In genomic region chr16:8514180-8514579, GRCm38 (mm10) we compare ENCODE assay signal across 9 mouse cellular contexts. TPM values are rescaled to one million over a fixed set of nuclear protein-coding genes. Genes with fewer than 3 reads are reported as not detected.
DNase-seq lines count a peak whose midpoint lies in the region; ATAC-seq and TF ChIP-seq lines count a peak whose summit lies in the region.
"Had no signal": no experiment of that assay in that cellular context is flagged by ENCODE, and none has a peak within 500 bp of the region (broad histone marks: within the 10 kb centered on the region; RNA-seq: fewer than 3 reads in every experiment).

No protein-coding gene starts in this region.

- peak overlapping the region; percentile 70 for H3K9ac ChIP-seq in lung, embryonic 16.5 days (ENCODE audit: low read length)

- no peaks in the 10 kb centered on the region for H3K27me3 ChIP-seq in cerebellum, adult 2 months (ENCODE audit: control insufficient read depth, insufficient read depth, low read length)
- H3K27me3 ChIP-seq in kidney, adult 2 months (replicated peaks; ENCODE audit: control insufficient read depth, insufficient read depth, low read length), result no peaks in the 10 kb centered on the region
- H3K27me3 ChIP-seq in lung, embryonic 16.5 days (ENCODE audit: control insufficient read depth, insufficient read depth, low read depth, low read length), result peaks cover 2% of the 10 kb centered on the region; the same call in 1 of the 2 replicates

- DNase-seq in cerebellum, adult 11 months, result peak; percentile 39
- peak; percentile 50 to 52 for DNase-seq in cerebellum, adult 2 months
- DNase-seq in heart, adult 8-10 months (ENCODE audit: low spot score), result peak; percentile 21
- peak; percentile 86 for DNase-seq in kidney, adult 2 months
- peak; percentile 31 for DNase-seq in testis, postnatal 14 days (ENCODE audit: low spot score)
- no peak for DNase-seq in spleen, postnatal 14 days (ENCODE audit: low spot score in 2 of 2)

- WGBS in cerebellum, adult 2 months, result 42% methylated on average over 4 of the region's 4 CpGs
- 19% methylated on average over 4 of the region's 4 CpGs for WGBS in kidney, adult 2 months
- WGBS in lung, embryonic 16.5 days, result 4% methylated on average over 4 of the region's 4 CpGs

- H3K4me2 ChIP-seq in lung, embryonic 16.5 days (ENCODE audit: low read depth, low read length), result peak overlapping the region; percentile 79

- H3K4me1 ChIP-seq in cerebellum, adult 2 months (ENCODE audit: control insufficient read depth, insufficient read depth, low read length), result peaks cover 4% of the 10 kb centered on the region; the same call in 1 of the 2 replicates
- H3K4me1 ChIP-seq in kidney, adult 2 months (ENCODE audit: control insufficient read depth, insufficient read depth, low read length), result peaks cover 18% of the 10 kb centered on the region
- peaks cover 14% of the 10 kb centered on the region for H3K4me1 ChIP-seq in lung, embryonic 16.5 days (replicated peaks; ENCODE audit: control insufficient read depth, insufficient read depth, low read length)

- peak overlapping the region; percentile 46 for H3K4me3 ChIP-seq in cerebellum, adult 2 months (replicated peaks; ENCODE audit: insufficient read depth, low read depth, low read length)
- peak overlapping the region; percentile 92 for H3K4me3 ChIP-seq in kidney, adult 2 months (ENCODE audit: insufficient read depth, low read depth, low read length)
- H3K4me3 ChIP-seq in lung, embryonic 16.5 days (ENCODE audit: low read length), result peak overlapping the region; percentile 65

- TF ChIP-seq CTCF in cerebellum, adult 2 months (IDR thresholded peaks at IDR 0.05; ENCODE audit: borderline replicate concordance, insufficient read depth, low read depth, low read length), result no peak
- no peak for TF ChIP-seq CTCF in kidney, adult 2 months (conservative IDR thresholded peaks at IDR 0.05; ENCODE audit: insufficient read depth, insufficient read length, low read depth, low read length)

- no peaks in the 10 kb centered on the region for H3K9me3 ChIP-seq in lung, embryonic 16.5 days (ENCODE audit: control insufficient read depth, low read length)

- ATAC-seq in cerebellum, adult (ENCODE audit: insufficient number of reproducible peaks, low FRiP score, low TSS enrichment), result no peak
- ATAC-seq in lung, embryonic 16.5 days (ENCODE audit: low read depth), result peak; percentile 29; the same call in 1 of the 2 replicates

- no peaks in the 10 kb centered on the region for H3K36me3 ChIP-seq in kidney, adult 2 months (ENCODE audit: control insufficient read depth, insufficient read depth, low read length)
- no peaks in the 10 kb centered on the region for H3K36me3 ChIP-seq in lung, embryonic 16.5 days (ENCODE audit: control insufficient read depth, insufficient read depth, low read length)

- H3K27ac ChIP-seq in cerebellum, adult 2 months (ENCODE audit: insufficient read depth, low read length), result no peak overlapping the region
- H3K27ac ChIP-seq in kidney, adult 2 months (ENCODE audit: insufficient read depth, low read depth, low read length), result no peak overlapping the region
- H3K27ac ChIP-seq in lung, embryonic 16.5 days (ENCODE audit: low read length), result no peak overlapping the region

- no peak for TF ChIP-seq POLR2A in cerebellum, adult 2 months (IDR thresholded peaks at IDR 0.05; ENCODE audit: borderline replicate concordance, insufficient read depth, low read length)
- TF ChIP-seq POLR2A in kidney, adult 2 months (IDR thresholded peaks at IDR 0.05; ENCODE audit: low read depth, low read length), result no peak

RNA-seq across cellular contexts. Expression of gene Abat, which starts 1.0 kb away (rescaled TPM):
- 248 and 252 TPM in 2 replicates for polyA plus RNA-seq in cerebellum, adult 2 months (2012; rRNA removed)
- 10 to 100 TPM in 3 of 4 experiments, 1 to 10 TPM in 1; 9.1 to 18.3 (median 14.6) TPM for total RNA-seq in heart, adult 8-10 months (2022)
- 267 and 285 TPM in 2 replicates for polyA plus RNA-seq in kidney, adult 2 months (2012; rRNA removed)
- polyA plus RNA-seq in lung, embryonic 16.5 days (2015; fragmentation: Nextera tagmentation; extraction: Ambion mirVana), result 18.3 and 19.6 TPM in 2 replicates
- total RNA-seq: neutrophil, adult 5-6 weeks had no signal

RNA-seq across cellular contexts. Expression of gene Mettl22, which starts 43.6 kb away (rescaled TPM):
- polyA plus RNA-seq in cerebellum, adult 2 months (2012; rRNA removed), result 73.8 and 76.6 TPM in 2 replicates
- 10 to 100 TPM; 30.7 to 41.3 (median 34.9) TPM for total RNA-seq in heart, adult 8-10 months (2022)
- polyA plus RNA-seq in kidney, adult 2 months (2012; rRNA removed), result 24.5 and 26.0 TPM in 2 replicates
- 13.9 and 14.8 TPM in 2 replicates for polyA plus RNA-seq in lung, embryonic 16.5 days (2015; fragmentation: Nextera tagmentation; extraction: Ambion mirVana)

Comparison
In these comparisons a context has a peak if more than half of its experiments do, and no peak if none do; other contexts are left out.
1. DNase-seq: peak in cerebellum, adult 11 months (single experiment), cerebellum, adult 2 months (2 of 2), heart, adult 8-10 months (single experiment), kidney, adult 2 months (single experiment) and testis, postnatal 14 days (single experiment); none in spleen, postnatal 14 days (0 of 2).
2. RNA of gene Abat, which starts 1.0 kb away (polyA plus RNA-seq): 267 to 285 TPM in kidney, adult 2 months and 248 to 252 TPM in cerebellum, adult 2 months; 18.3 to 19.6 TPM in lung, embryonic 16.5 days; every median in the first group is over 10 times any median in the second.
3. Peak in every context shown above with its lines, with median percentiles within 50 percentile points of each other: H3K4me3 ChIP-seq.